Mouse (Mus musculus): ENCODE data around the gene Gm20479. TPM values are rescaled to one million over a fixed set of nuclear protein-coding genes. Genes with fewer than 3 reads are reported as not detected.

Gm20479 gene
- polyA plus RNA-seq, 1 experiment from 2014 or later = 0.52 TPM

GRCm38 (mm10) chr7:27354144-27354543 lies 3.1 kb downstream of the Gm20479 start:
- H3K27me3 ChIP-seq (ENCODE audit: control insufficient read depth, insufficient read depth, low read length) = peaks cover 9% of the 10 kb centered on the region
- ATAC-seq (ENCODE audit: insufficient number of reproducible peaks, low FRiP score, low TSS enrichment, low read depth) (no peak), DNase-seq (ENCODE audit: low spot score) (no peak)
- H3K9ac ChIP-seq (ENCODE audit: low read length) = no peak overlapping the region
- WGBS = 22% methylated on average over 6 of the region's 6 CpGs
- no peak overlapping the region for H3K27ac ChIP-seq (replicated peaks; ENCODE audit: low read depth, low read length)
- H3K36me3 ChIP-seq (ENCODE audit: control insufficient read depth, insufficient read depth, low read length) = no peaks in the 10 kb centered on the region; the same call in 1 of the 2 replicates
- H3K4me2 ChIP-seq (ENCODE audit: low read depth, severe bottlenecking) = peak overlapping the region; percentile 31; the same call in 1 of the 2 replicates
- H3K4me1 ChIP-seq (ENCODE audit: control insufficient read depth, insufficient read depth, low read length) = 0 out of 2 replicates have a peak, but pooled peaks cover 7% of the 10 kb centered on the region
- no peaks in the 10 kb centered on the region for H3K9me3 ChIP-seq (ENCODE audit: control insufficient read depth, low read length)
- no peak overlapping the region for H3K4me3 ChIP-seq (ENCODE audit: low read depth, low read length)

DNA sequence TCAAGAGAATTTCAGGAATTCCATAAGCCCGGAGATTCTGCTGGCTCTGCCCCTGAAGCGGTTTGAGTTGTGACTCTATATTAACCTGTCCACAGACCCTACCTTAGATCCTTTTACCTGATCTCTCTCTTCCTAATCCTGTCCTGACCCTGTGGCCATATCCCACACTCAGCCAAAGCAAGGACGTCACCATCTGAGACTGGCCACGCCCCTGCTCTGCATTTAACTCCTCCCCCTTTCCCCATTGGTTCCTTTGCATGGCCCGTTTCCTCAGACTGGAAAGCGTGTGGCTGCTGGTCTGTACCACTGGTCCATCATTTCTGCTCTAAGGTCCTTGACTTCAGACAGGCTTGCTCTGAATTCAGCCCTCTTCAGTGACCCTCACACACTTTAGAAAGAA lies 11.8 kb downstream of the Gm20479 start:
- H3K9me3 ChIP-seq (ENCODE audit: control insufficient read depth, low read length) = no peaks in the 10 kb centered on the region
- WGBS = 12% methylated on average over 6 of the region's 6 CpGs
- no peaks in the 10 kb centered on the region; the same call in 1 of the 2 replicates for H3K36me3 ChIP-seq (ENCODE audit: control insufficient read depth, insufficient read depth, low read length)
- no peak overlapping the region for H3K9ac ChIP-seq (ENCODE audit: low read length)
- no peak overlapping the region for H3K27ac ChIP-seq (replicated peaks; ENCODE audit: low read depth, low read length)
- DNase-seq (ENCODE audit: low spot score) = no peak
- no peaks in the 10 kb centered on the region for H3K27me3 ChIP-seq (ENCODE audit: control insufficient read depth, insufficient read depth, low read length)
- H3K4me3 ChIP-seq (ENCODE audit: low read depth, low read length) = no peak overlapping the region
- no peak for ATAC-seq (ENCODE audit: insufficient number of reproducible peaks, low FRiP score, low TSS enrichment, low read depth)
- no peak overlapping the region for H3K4me2 ChIP-seq (ENCODE audit: low read depth, severe bottlenecking)
- H3K4me1 ChIP-seq (ENCODE audit: control insufficient read depth, insufficient read depth, low read length) = no peaks in the 10 kb centered on the region

DNA sequence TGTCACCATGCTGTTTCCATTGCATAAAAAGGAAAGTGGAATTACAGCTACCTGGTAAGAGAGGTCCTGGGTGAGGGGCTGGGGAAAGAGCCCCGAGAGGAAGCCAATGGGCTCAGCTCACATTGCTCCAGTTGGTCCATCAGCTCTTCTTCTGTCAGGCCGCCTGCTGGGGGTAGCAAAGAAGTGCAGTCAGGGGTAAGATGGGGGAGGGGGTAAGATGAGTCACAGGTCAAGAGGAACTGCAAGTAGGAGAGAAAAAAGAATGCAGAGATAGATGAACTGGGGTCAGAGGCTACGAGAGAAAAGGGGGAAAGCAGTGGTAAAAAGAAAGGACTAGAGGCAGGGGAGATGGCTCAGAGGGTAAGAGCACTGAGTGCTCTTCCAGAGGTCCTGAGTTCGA lies 14.6 kb downstream of the Gm20479 start:
- 51% methylated on average over 4 of the region's 4 CpGs for WGBS
- ATAC-seq (ENCODE audit: insufficient number of reproducible peaks, low FRiP score, low TSS enrichment, low read depth) = no peak
- H3K4me2 ChIP-seq (ENCODE audit: low read depth, severe bottlenecking) = no peak overlapping the region
- no peaks in the 10 kb centered on the region; the same call in 1 of the 2 replicates for H3K36me3 ChIP-seq (ENCODE audit: control insufficient read depth, insufficient read depth, low read length)
- no peak overlapping the region for H3K4me3 ChIP-seq (ENCODE audit: low read depth, low read length)
- no peak for DNase-seq (ENCODE audit: low spot score)
- H3K4me1 ChIP-seq (ENCODE audit: control insufficient read depth, insufficient read depth, low read length) = no peaks in the 10 kb centered on the region
- no peak overlapping the region for H3K27ac ChIP-seq (replicated peaks; ENCODE audit: low read depth, low read length)
- peaks cover 5% of the 10 kb centered on the region; the same call in 1 of the 2 replicates for H3K27me3 ChIP-seq (ENCODE audit: control insufficient read depth, insufficient read depth, low read length)
- no peaks in the 10 kb centered on the region for H3K9me3 ChIP-seq (ENCODE audit: control insufficient read depth, low read length)
- no peak overlapping the region for H3K9ac ChIP-seq (ENCODE audit: low read length)

DNA sequence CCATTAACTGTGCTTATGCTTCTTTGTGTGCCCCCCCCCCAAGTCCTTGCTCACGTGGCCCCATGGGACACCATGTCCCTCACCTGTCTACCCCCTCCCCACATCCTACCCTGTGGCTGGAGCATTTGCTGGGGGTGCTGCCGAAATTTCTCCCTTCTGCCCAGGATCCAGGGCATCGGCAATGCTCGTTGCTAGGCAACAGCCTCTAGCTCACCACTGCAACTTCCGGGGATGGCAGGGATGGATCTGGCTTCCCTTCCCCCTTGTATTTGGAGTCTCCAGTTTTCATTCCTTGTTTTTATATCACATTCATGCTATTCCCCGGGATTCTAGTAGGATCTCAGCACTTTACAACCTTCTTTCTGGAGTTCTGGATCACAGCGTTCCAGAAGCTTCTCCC lies 17.7 kb downstream of the Gm20479 start:
- ATAC-seq (ENCODE audit: insufficient number of reproducible peaks, low FRiP score, low TSS enrichment, low read depth) (no peak), DNase-seq (ENCODE audit: low spot score) (no peak)
- Histone ChIP-seq H3K27me3 (ENCODE audit: control insufficient read depth, insufficient read depth, low read length) (peaks cover 16% of the 10 kb centered on the region), H3K27ac (replicated peaks; ENCODE audit: low read depth, low read length) (no peak overlapping the region), H3K4me3 (ENCODE audit: low read depth, low read length) (no peak overlapping the region), H3K4me2 (ENCODE audit: low read depth, severe bottlenecking) (no peak overlapping the region), H3K4me1 (ENCODE audit: control insufficient read depth, insufficient read depth, low read length) (peaks cover 3% of the 10 kb centered on the region), H3K36me3 (ENCODE audit: control insufficient read depth, insufficient read depth, low read length) (no peaks in the 10 kb centered on the region), H3K9me3 (ENCODE audit: control insufficient read depth, low read length) (no peaks in the 10 kb centered on the region), H3K9ac (ENCODE audit: low read length) (no peak overlapping the region)
- 36% methylated on average over 7 of the region's 7 CpGs for WGBS

GRCm38 (mm10) chr7:27339114-27339513 lies 18.1 kb downstream of the Gm20479 start:
- Histone ChIP-seq H3K4me3 (ENCODE audit: low read depth, low read length) (no peak overlapping the region), H3K27ac (replicated peaks; ENCODE audit: low read depth, low read length) (no peak overlapping the region), H3K9me3 (ENCODE audit: control insufficient read depth, low read length) (no peaks in the 10 kb centered on the region), H3K4me1 (ENCODE audit: control insufficient read depth, insufficient read depth, low read length) (peaks cover 7% of the 10 kb centered on the region), H3K4me2 (ENCODE audit: low read depth, severe bottlenecking) (no peak overlapping the region), H3K9ac (ENCODE audit: low read length) (no peak overlapping the region), H3K36me3 (ENCODE audit: control insufficient read depth, insufficient read depth, low read length) (no peaks in the 10 kb centered on the region), H3K27me3 (ENCODE audit: control insufficient read depth, insufficient read depth, low read length) (peaks cover 20% of the 10 kb centered on the region)
- WGBS = 73% methylated on average over 4 of the region's 4 CpGs
- ATAC-seq (ENCODE audit: insufficient number of reproducible peaks, low FRiP score, low TSS enrichment, low read depth) = no peak
- no peak for DNase-seq (ENCODE audit: low spot score)

DNA sequence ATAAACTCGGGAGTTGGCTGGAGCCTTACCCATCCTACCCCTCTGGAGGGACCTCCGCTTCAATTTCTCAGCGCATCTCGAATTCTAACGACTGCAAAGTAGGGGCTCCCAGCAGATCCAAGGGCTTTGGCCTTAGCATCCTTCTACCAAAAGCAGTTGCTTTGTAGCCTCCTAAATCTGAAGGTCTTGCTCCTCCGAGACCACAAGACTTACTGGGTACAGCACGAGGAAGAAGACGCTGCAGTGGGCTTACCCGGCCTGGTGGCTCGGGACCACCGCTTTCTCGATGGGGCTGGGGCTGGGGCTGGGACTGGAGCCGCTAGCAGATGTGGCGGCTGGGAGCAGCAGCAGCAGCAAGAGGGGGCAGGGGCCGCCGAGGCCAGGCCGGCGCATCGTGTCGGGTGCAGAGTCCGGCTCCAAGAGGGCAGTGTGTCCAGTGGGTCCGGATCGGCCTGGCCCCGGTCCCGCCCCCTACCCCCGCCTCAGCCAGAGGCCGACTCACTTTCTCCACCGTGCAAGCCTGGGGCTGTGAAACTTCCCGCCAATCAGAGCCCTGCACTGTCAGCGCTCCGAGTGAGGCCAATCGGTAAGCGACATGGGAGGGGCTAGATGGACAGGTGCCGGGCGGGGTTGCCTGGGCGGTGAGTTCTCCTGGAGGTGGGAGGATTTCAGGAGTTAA lies 19.9 kb downstream of the Gm20479 start, which contains the start of gene Ltbp4:
TSS of gene Ltbp4 (minus strand) at position 518 of the 679 bp plus-strand sequence.
- peak within 1 kb of the TSS; percentile 63 for H3K9ac ChIP-seq (ENCODE audit: low read length)
- H3K4me3 ChIP-seq (ENCODE audit: low read depth, low read length) = peak within 1 kb of the TSS; percentile 48
- under 1% methylated on average over 36 of the region's 36 CpGs for WGBS
- peak; percentile 84 for DNase-seq (ENCODE audit: low spot score)
- H3K27ac ChIP-seq (replicated peaks; ENCODE audit: low read depth, low read length) = no peak within 1 kb of the TSS; the same call in 1 of the 2 replicates
- no peaks in the 10 kb centered on the region for H3K36me3 ChIP-seq (ENCODE audit: control insufficient read depth, insufficient read depth, low read length)
- H3K4me2 ChIP-seq (ENCODE audit: low read depth, severe bottlenecking) = peak within 1 kb of the TSS; percentile 82
- H3K9me3 ChIP-seq (ENCODE audit: control insufficient read depth, low read length) = no peaks in the 10 kb centered on the region
- peaks cover 16% of the 10 kb centered on the region for H3K4me1 ChIP-seq (ENCODE audit: control insufficient read depth, insufficient read depth, low read length)
- ATAC-seq (ENCODE audit: insufficient number of reproducible peaks, low FRiP score, low TSS enrichment, low read depth) = peak; percentile 71
- peaks cover 38% of the 10 kb centered on the region for H3K27me3 ChIP-seq (ENCODE audit: control insufficient read depth, insufficient read depth, low read length)

- H3K9ac ChIP-seq (ENCODE audit: low read length) = peak overlapping the region; percentile 36
- peak overlapping the region; percentile 82 for H3K4me2 ChIP-seq (ENCODE audit: low read depth, severe bottlenecking)
- H3K36me3 ChIP-seq (ENCODE audit: control insufficient read depth, insufficient read depth, low read length) = no peaks in the 10 kb centered on the region
- H3K27ac ChIP-seq (replicated peaks; ENCODE audit: low read depth, low read length) = no peak overlapping the region; the same call in 1 of the 2 replicates
- ATAC-seq (ENCODE audit: insufficient number of reproducible peaks, low FRiP score, low TSS enrichment, low read depth) (peak; percentile 86), DNase-seq (ENCODE audit: low spot score) (peak; percentile 96)
- peak overlapping the region; percentile 48 for H3K4me3 ChIP-seq (ENCODE audit: low read depth, low read length)
- H3K9me3 ChIP-seq (ENCODE audit: control insufficient read depth, low read length) = no peaks in the 10 kb centered on the region
- peaks cover 21% of the 10 kb centered on the region for H3K4me1 ChIP-seq (ENCODE audit: control insufficient read depth, insufficient read depth, low read length)
- peaks cover 50% of the 10 kb centered on the region for H3K27me3 ChIP-seq (ENCODE audit: control insufficient read depth, insufficient read depth, low read length)
- WGBS = under 1% methylated on average over 46 of the region's 47 CpGs
Observed at GRCm38 (mm10) chr7:27335928-27336823, 21.0 kb downstream of the Gm20479 start.

DNA sequence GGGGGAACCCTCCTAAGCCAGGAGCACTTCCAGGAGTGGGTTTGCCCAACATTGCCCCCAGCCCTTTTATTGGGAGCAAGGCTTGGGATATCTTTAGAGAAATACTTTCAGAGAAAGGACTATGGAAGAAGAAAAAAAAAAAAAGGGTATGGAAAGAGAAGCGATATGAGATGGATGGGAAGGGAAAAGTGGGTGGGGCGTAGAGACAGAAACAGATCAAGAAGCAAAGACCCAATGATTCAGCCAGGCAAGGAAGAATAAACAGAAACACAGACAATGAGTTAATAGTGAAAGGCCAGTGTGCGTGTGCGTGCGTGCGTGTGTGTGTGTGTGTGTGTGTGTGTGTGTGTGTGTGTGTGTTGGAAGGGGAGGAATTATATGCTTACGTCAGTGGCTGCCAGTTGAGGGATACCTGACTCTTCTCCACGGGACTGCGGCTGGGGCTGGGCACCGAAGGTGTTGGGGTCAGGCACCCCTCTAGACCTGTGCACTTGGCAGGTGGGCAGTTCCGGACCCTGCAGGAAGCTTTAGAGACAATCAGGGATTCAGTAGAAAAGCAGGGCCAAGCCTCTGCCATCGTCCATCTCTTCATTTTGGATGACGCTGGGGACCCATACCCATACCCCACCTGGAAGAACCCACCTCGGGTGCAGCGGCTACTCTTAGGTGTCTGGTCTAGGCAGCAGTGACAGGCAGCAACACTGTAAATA lies 22.1 kb downstream of the Gm20479 start:
- Histone ChIP-seq H3K4me1 (ENCODE audit: control insufficient read depth, insufficient read depth, low read length) (peaks cover 23% of the 10 kb centered on the region), H3K4me3 (ENCODE audit: low read depth, low read length) (no peak overlapping the region)
- WGBS = 61% methylated on average over 15 of the region's 15 CpGs

More for the DNA sequence above, 22.1 kb downstream of the Gm20479 start:
- Histone ChIP-seq H3K36me3 (ENCODE audit: control insufficient read depth, insufficient read depth, low read length) (no peaks in the 10 kb centered on the region), H3K27ac (replicated peaks; ENCODE audit: low read depth, low read length) (no peak overlapping the region), H3K9me3 (ENCODE audit: control insufficient read depth, low read length) (peaks cover 2% of the 10 kb centered on the region; the same call in 1 of the 2 replicates), H3K9ac (ENCODE audit: low read length) (no peak overlapping the region), H3K27me3 (ENCODE audit: control insufficient read depth, insufficient read depth, low read length) (peaks cover 60% of the 10 kb centered on the region), H3K4me2 (ENCODE audit: low read depth, severe bottlenecking) (peak overlapping the region; percentile 2)
- DNase-seq (ENCODE audit: low spot score) = no peak
- ATAC-seq (ENCODE audit: insufficient number of reproducible peaks, low FRiP score, low TSS enrichment, low read depth) = no peak

All from limb, embryonic 11.5 days (tissue).